Mouse (Mus musculus) heart, embryonic 11.5 days (tissue): ENCODE data around the gene Dcp1b. TPM values are rescaled to one million over a fixed set of nuclear protein-coding genes. Genes with fewer than 3 reads are reported as not detected.

ENCODE experiments used
- ATAC-seq: fragments of 200-750 bp; cut with Nextera tagmentation; replicated peaks from 2 replicates; pipeline ENCODE4 v1.8.0; 2017; ENCODE audit warnings: moderate library complexity; ENCODE audit not compliant: insufficient number of reproducible peaks, low FRiP score, low TSS enrichment
- H3K27ac ChIP-seq: fragments of 300-500 bp; sonication (generic); 2 replicates; pipeline ENCODE4 v1.5.1; 2014; ENCODE audit warnings: mild to moderate bottlenecking, low read depth, low read length
- H3K27me3 ChIP-seq: fragments of 300-500 bp; sonication (generic); 2 replicates; pipeline ENCODE4 v1.6.1; 2014; ENCODE audit warnings: mild to moderate bottlenecking, low read length, mixed read lengths; ENCODE audit not compliant: control insufficient read depth, insufficient read depth
- H3K36me3 ChIP-seq: fragments of 300-500 bp; sonication (generic); 2 replicates; pipeline ENCODE4 v1.6.1; 2014; ENCODE audit warnings: mild to moderate bottlenecking, low read length, moderate library complexity, mixed read lengths; ENCODE audit not compliant: control insufficient read depth, insufficient read depth
- H3K4me1 ChIP-seq: fragments of 300-500 bp; sonication (generic); 2 replicates; pipeline ENCODE4 v1.6.1; 2014; ENCODE audit warnings: low read length; ENCODE audit not compliant: control insufficient read depth, insufficient read depth
- H3K4me2 ChIP-seq: fragments of 300-500 bp; sonication (generic); 2 replicates; pipeline ENCODE4 v1.6.1; 2014; ENCODE audit warnings: mild to moderate bottlenecking, moderate library complexity
- H3K4me3 ChIP-seq: fragments of 300-500 bp; sonication (generic); 2 replicates; pipeline ENCODE4 v1.5.1; 2014; ENCODE audit warnings: low read depth, low read length
- H3K9ac ChIP-seq: fragments of 300-500 bp; sonication (generic); 2 replicates; pipeline ENCODE4 v1.6.1; 2014; ENCODE audit warnings: mild to moderate bottlenecking, low read depth, low read length, moderate library complexity
- H3K9me3 ChIP-seq: fragments of 300-500 bp; sonication (generic); replicated peaks from 2 replicates; pipeline ENCODE4 v1.6.1; 2016; ENCODE audit warnings: low read length; ENCODE audit not compliant: control insufficient read depth
- WGBS: fragments of 180-500 bp; shearing (Covaris S2); extraction: QIAGEN DNeasy Blood & Tissue Kit; methylation state at CpG from one replicate; pipeline ENCODE4 v1.1.7; 2014; ENCODE audit not compliant: insufficient replicate concordance; 5-methylcytosine and 5-hydroxymethylcytosine counted together
- polyA plus RNA-seq: library from polyadenylated mRNA; unstranded; fragments of >200 nt; fragmentation: Nextera tagmentation; extraction: Ambion mirVana; gene quantifications from 2 replicates; pipeline ENCODE4 v1.2.1, GENCODE M21; 2014

The Dcp1b gene
- polyA plus RNA-seq, 1 experiment from 2014 or later = 6.6 TPM

- ATAC-seq = peak; percentile 73; the same call in 1 of the 2 replicates
- Histone ChIP-seq H3K4me2 (peak overlapping the region; percentile 49), H3K27me3 (no peaks in the 10 kb centered on the region), H3K27ac (peak overlapping the region; percentile 77), H3K36me3 (no peaks in the 10 kb centered on the region), H3K4me1 (peaks cover 19% of the 10 kb centered on the region), H3K4me3 (no peak overlapping the region), H3K9ac (0 out of 2 replicates have a peak overlapping the region, but pooled peaks have one; percentile 28), H3K9me3 (no peaks in the 10 kb centered on the region)
- 12% methylated on average over 7 of the region's 7 CpGs for WGBS
These were observed 35.5 kb upstream of the Dcp1b start for GRCm38 (mm10) chr6:119139561-119139960.

- no peak overlapping the region for H3K27ac ChIP-seq
These were observed 29.9 kb upstream of the Dcp1b start for GRCm38 (mm10) chr6:119145109-119145508.

GRCm38 (mm10) chr6:119165677-119166076, 9.4 kb upstream of the Dcp1b start:
- H3K36me3 ChIP-seq = no peaks in the 10 kb centered on the region
- ATAC-seq = no peak
- H3K4me1 ChIP-seq = peaks cover 11% of the 10 kb centered on the region
- no peaks in the 10 kb centered on the region for H3K27me3 ChIP-seq
- H3K27ac ChIP-seq = no peak overlapping the region
- H3K9ac ChIP-seq = no peak overlapping the region
- no peaks in the 10 kb centered on the region for H3K9me3 ChIP-seq
- H3K4me2 ChIP-seq = no peak overlapping the region
- H3K4me3 ChIP-seq = no peak overlapping the region

More at GRCm38 (mm10) chr6:119145109-119145508, 29.9 kb upstream of the Dcp1b start:
- Histone ChIP-seq H3K9ac (no peak overlapping the region), H3K9me3 (no peaks in the 10 kb centered on the region), H3K36me3 (no peaks in the 10 kb centered on the region; the same call in 1 of the 2 replicates), H3K4me3 (no peak overlapping the region), H3K4me1 (peaks cover 9% of the 10 kb centered on the region), H3K27me3 (no peaks in the 10 kb centered on the region), H3K4me2 (no peak overlapping the region)
- WGBS = 38% methylated on average over 4 of the region's 4 CpGs
- ATAC-seq = no peak

DNA sequence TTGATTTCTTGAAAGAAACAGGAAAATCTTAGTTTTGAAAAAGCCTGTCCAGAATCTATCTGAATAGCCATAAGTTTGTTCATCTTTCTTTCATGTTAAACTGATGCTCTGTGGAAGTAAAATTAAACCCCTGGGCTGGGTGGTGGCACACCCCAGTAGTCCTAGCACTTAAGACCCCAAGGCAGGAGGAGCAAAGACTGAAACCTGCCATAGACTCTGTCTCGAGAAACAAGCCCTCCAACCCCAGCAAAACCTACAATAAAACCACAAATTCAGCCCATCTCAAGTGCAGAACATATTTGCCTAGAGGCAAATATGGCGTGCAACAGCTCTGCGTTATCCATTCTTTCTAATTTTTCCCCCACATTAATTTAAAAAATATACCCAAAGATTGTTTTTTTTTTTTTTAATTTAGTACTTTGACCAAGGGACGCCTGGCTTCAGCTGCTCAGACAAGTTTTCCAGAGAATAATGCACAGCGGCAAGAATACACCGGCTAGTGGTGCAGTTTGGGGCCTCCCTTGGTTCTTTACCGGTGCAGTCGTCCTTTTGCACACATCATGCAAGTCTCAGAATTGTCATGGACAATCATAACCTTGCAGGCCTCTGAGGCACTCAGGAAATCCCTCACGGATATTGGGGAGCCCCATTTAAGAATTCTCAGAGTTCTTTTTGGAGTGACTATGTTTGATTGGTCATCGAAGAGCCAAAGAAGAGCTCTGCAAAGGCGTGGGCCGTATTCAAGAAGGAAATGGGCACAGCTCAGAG, 562 bp upstream of the Dcp1b start:
- no peak overlapping the region for H3K27ac ChIP-seq
- WGBS = 58% methylated on average over 12 of the region's 12 CpGs
- no peak for ATAC-seq

GRCm38 (mm10) chr6:119176103-119176502, 1.1 kb downstream of the Dcp1b start:
- Histone ChIP-seq H3K4me1 (peaks cover 53% of the 10 kb centered on the region), H3K4me3 (peak overlapping the region; percentile 82), H3K9ac (no peak overlapping the region), H3K27ac (no peak overlapping the region), H3K9me3 (no peaks in the 10 kb centered on the region), H3K27me3 (no peaks in the 10 kb centered on the region), H3K36me3 (no peaks in the 10 kb centered on the region), H3K4me2 (peak overlapping the region; percentile 72)
- 62% methylated on average over 7 of the region's 7 CpGs for WGBS
- no peak for ATAC-seq

More for the DNA sequence above, 562 bp upstream of the Dcp1b start:
- H3K4me3 ChIP-seq = peak overlapping the region; percentile 82
- H3K9me3 ChIP-seq = no peaks in the 10 kb centered on the region
- H3K27me3 ChIP-seq = no peaks in the 10 kb centered on the region
- H3K4me1 ChIP-seq = peaks cover 43% of the 10 kb centered on the region
- no peak overlapping the region for H3K9ac ChIP-seq
- H3K4me2 ChIP-seq = peak overlapping the region; percentile 72
- H3K36me3 ChIP-seq = no peaks in the 10 kb centered on the region

- no peaks in the 10 kb centered on the region for H3K9me3 ChIP-seq
- WGBS = 17% methylated on average over 8 of the region's 8 CpGs
- H3K27ac ChIP-seq = peak overlapping the region; percentile 12; the same call in 1 of the 2 replicates
These were observed 2.0 kb downstream of the Dcp1b start for GRCm38 (mm10) chr6:119177101-119177500.

DNA sequence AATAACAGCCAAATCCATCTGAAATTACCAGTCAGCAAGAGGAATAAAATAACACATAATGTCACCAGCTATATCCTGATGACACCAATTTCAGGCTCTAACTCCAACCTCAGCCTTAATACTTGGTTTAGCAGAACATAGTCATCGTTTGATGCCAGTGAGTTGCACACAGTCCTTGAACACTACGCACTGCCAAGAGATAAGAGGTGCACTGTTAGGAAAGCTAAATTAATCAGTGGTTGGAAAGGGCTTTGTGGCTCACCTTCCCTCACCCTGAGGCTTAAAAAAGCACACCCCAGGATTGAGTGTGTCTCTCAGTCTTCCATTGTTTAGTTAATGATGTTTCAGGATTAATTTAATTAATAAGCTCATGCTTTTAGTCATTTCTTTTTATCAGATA, 5.1 kb downstream of the Dcp1b start:
- Histone ChIP-seq H3K4me2 (no peak overlapping the region), H3K36me3 (no peaks in the 10 kb centered on the region), H3K27me3 (no peaks in the 10 kb centered on the region), H3K27ac (no peak overlapping the region), H3K9ac (no peak overlapping the region), H3K4me1 (peaks cover 64% of the 10 kb centered on the region), H3K9me3 (no peaks in the 10 kb centered on the region), H3K4me3 (no peak overlapping the region)
- ATAC-seq = no peak
- WGBS = 46% methylated on average over 2 of the region's 2 CpGs

More at GRCm38 (mm10) chr6:119177101-119177500, 2.0 kb downstream of the Dcp1b start:
- H3K27me3 ChIP-seq = no peaks in the 10 kb centered on the region
- H3K4me2 ChIP-seq = peak overlapping the region; percentile 72
- no peak for ATAC-seq
- no peaks in the 10 kb centered on the region for H3K36me3 ChIP-seq
- H3K9ac ChIP-seq = 0 out of 2 replicates have a peak overlapping the region, but pooled peaks have one; percentile 29
- H3K4me1 ChIP-seq = peaks cover 54% of the 10 kb centered on the region
- no peak overlapping the region for H3K4me3 ChIP-seq

DNA sequence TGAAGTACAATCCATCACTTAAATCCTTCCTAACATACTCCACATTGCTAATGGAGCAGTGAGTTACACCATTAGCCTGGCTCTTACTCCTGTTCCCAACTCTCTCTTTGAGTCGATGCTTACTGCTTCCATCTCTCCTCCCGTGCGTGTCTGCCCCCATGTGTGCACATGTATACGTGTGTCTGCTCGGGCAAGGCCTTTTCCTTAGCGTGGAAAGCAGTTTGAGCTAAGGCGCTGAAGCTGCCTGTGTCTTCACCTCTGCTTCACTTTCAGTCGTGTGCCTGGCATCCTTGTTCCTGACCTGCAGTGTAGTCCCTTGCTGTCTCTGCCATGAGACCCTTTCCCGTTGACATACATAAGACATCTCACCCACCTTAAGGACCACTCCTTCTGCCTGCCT, 7.2 kb downstream of the Dcp1b start:
- Histone ChIP-seq H3K4me3 (no peak overlapping the region), H3K9me3 (no peaks in the 10 kb centered on the region), H3K27ac (peak overlapping the region; percentile 1; the same call in 1 of the 2 replicates), H3K36me3 (no peaks in the 10 kb centered on the region), H3K4me2 (no peak overlapping the region), H3K27me3 (no peaks in the 10 kb centered on the region), H3K9ac (no peak overlapping the region), H3K4me1 (peaks cover 51% of the 10 kb centered on the region)
- ATAC-seq = no peak
- whole genome bisulfite sequencing = 78% methylated on average over 9 of the region's 9 CpGs

- Histone ChIP-seq H3K27ac (no peak overlapping the region), H3K4me2 (no peak overlapping the region), H3K9me3 (no peaks in the 10 kb centered on the region), H3K4me3 (no peak overlapping the region), H3K4me1 (peaks cover 47% of the 10 kb centered on the region), H3K9ac (no peak overlapping the region), H3K27me3 (no peaks in the 10 kb centered on the region), H3K36me3 (no peaks in the 10 kb centered on the region)
- WGBS = 53% methylated on average over 3 of the region's 3 CpGs
- no peak for ATAC-seq
These were observed 8.7 kb downstream of the Dcp1b start for GRCm38 (mm10) chr6:119183781-119184180.
